Mouse (Mus musculus): ENCODE results near the gene Ldah.

DNA sequence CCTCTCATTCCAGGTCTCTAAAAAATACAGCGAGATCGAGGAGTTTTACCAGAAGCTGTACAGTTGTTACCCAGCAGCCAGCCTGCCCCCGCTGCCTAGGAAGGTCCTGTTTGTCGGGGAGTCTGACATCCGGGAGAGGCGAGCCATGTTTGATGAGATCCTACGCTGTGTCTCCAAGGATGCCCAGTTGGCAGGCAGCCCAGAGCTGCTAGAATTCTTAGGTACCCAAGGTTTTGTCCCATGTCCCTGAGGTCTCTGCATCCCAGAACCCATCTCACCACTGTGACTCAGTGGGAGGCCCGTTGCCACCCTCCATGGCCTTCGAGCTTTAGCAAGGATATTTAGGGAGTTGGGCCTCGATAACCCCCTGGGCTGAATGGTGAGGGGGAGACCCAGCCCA lies 113.6 kb downstream of the Ldah start:
- TF ChIP-seq GATA1 (IDR thresholded peaks at IDR 0.05; ENCODE audit: low read length) (no peak), TAL1 (IDR thresholded peaks at IDR 0.05; ENCODE audit: low read length) (no peak)
